Mouse (Mus musculus) ES-CJ7 (cell line): ENCODE results near the gene Gpr83.

ENCODE experiments used
- DNase-seq: peaks from one replicate; pipeline ENCODE4 v3.0.0; 2011; ENCODE audit warnings: low read depth, low spot score

Gpr83 gene

DNA sequence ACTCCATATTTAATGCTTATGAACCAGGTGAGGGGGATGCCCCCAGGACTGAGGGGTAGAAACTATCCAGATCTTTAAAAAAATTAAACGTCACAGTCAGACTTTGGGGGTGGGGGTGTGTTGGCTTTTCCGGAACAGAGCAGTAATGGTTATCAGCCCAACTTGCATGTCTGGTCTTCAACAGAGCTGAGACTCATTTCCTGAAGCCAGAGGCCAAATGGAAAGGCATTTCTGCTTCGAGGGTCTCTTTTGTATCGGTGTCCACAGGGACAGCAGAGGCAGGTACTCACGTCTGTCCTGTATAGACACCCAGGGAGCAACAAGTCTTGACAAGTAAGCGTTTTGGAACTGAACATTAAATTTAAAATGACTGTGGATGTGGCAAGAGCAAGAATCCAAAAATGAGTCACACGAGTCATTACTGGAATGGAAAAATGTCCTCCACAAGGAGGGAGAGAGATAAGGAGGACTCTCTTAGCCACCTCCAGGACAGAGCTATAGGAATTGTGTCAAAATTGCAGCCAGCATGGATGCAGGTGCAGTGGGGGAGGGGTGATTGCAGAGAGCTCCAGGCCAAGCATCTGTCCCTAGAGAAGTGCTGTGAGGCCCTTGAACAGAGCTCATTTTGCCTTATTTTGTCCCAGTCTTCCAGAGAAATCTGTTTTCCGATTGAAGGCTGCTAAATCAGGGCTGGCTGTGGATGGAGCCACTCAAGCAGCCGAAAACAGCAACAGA, 44.9 kb downstream of the Gpr83 start:
- no peak for DNase-seq

GRCm38 (mm10) chr9:14905956-14906355, 45.9 kb downstream of the Gpr83 start:
- no peak for DNase-seq

GRCm38 (mm10) chr9:14907816-14908415, 47.9 kb downstream of the Gpr83 start:
- no peak for DNase-seq

DNA sequence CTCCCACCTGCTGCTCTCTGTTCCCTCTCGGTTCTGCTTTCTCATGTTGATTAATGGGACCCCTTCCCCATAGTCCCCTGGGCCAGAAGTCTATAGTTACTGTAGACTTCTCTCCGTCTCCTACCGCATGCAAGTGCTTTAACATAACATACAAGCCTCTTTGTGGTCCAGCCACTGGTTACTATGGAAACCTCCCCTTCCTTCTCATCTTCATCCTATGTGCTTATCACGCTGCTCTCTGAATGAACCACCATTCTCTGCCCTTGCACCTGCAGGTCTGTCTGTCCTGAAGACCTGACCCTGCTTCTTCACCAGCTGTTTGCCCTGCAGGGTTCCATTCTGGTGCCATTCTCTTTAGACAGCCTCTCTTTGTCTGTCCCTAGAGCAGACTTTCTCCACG, 50.0 kb downstream of the Gpr83 start:
- no peak for DNase-seq

DNA sequence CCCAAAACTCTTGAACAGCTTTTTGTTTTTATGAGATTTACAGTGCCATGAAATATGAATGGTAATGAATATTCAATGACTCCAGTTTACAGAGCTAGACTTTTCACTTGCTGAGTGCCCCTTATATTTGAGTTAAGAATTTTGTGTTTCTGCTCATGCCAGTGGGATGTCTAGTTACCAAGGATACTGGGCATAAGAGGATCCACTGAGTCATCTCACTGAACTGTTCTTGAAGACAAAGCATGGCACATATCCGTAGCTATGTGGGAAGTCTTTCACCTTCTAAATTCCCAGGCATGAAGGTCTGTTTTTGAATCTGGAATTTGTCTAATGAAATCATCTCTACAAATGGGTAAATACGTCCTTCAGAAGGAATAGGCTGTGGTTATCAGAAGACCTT, 52.0 kb downstream of the Gpr83 start:
- DNase-seq: no peak

GRCm38 (mm10) chr9:14917661-14918060, 57.7 kb downstream of the Gpr83 start:
- no peak for DNase-seq

DNA sequence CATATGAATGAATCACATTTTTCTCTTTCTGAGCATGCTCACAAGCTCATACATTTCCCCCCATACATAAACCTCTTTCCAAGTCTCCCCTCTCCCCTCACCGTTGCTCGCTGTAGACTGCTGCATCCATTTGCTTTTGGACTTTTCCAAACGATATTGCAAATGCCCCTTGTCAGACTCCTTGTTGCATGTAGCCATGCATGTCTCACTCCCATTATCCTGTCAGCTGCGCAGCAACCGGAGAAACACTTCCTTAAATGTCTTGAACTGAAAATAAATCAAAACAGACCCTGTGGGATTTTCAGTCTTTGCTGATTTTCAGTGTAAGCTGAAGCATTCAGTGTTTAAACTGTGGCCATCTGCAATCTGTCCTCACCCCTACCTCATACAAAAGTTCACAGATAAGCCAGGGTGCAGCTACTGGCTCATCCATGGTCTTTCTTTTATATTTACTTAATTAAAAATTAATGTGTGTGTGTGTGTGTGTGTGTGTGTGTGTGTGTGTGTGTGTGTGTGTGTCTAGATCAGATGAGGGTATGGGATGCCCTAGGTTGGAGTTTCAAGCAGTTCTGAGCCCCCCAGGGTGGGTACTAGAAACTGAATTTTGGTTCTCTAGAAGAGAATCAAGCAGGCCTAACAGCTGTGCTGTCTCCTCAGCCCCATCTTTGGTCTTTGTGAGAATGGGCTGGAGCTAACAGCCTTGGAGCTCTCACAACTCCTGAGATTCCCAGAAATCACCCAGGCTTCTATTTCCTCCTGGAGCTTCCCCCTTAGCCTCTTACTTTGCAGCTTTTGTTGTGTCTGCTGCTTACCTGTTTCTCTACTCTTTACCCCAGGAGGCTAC, 59.0 kb downstream of the Gpr83 start:
- no peak for DNase-seq
